Mouse (Mus musculus) neural tube, embryonic 10.5 days (tissue): ENCODE measurements around the gene D430042O09Rik.

Experiments used
- DNase-seq: peaks from one replicate; pipeline ENCODE4 v3.0.0-alpha.2; 2017; ENCODE audit warnings: low spot score; ENCODE audit errors: extremely low spot score

D430042O09Rik gene

GRCm38 (mm10) chr7:125740521-125740920 is 32.8 kb downstream of the D430042O09Rik start:
- DNase-seq: no peak

- no peak for DNase-seq
Measured at GRCm38 (mm10) chr7:125741271-125741703, 33.6 kb downstream of the D430042O09Rik start.

- DNase-seq: no peak
Measured at GRCm38 (mm10) chr7:125744774-125745173, 37.1 kb downstream of the D430042O09Rik start.

- DNase-seq: no peak
Measured at GRCm38 (mm10) chr7:125746621-125747315, 39.1 kb downstream of the D430042O09Rik start.

- no peak for DNase-seq
Measured at GRCm38 (mm10) chr7:125747316-125747690, 39.6 kb downstream of the D430042O09Rik start.

GRCm38 (mm10) chr7:125748186-125748585 is 40.5 kb downstream of the D430042O09Rik start:
- DNase-seq: peak; percentile 15

GRCm38 (mm10) chr7:125752699-125753325 is 45.1 kb downstream of the D430042O09Rik start:
- no peak for DNase-seq

- DNase-seq: no peak
Measured at GRCm38 (mm10) chr7:125753326-125753715, 45.6 kb downstream of the D430042O09Rik start.

GRCm38 (mm10) chr7:125756806-125757205 is 49.1 kb downstream of the D430042O09Rik start:
- no peak for DNase-seq

- DNase-seq: no peak
Measured at GRCm38 (mm10) chr7:125757896-125758623, 50.4 kb downstream of the D430042O09Rik start.

GRCm38 (mm10) chr7:125762289-125762688 is 54.6 kb downstream of the D430042O09Rik start:
- DNase-seq: no peak

GRCm38 (mm10) chr7:125762883-125763830 is 55.5 kb downstream of the D430042O09Rik start:
- DNase-seq: peak; percentile 17

- no peak for DNase-seq
Measured at GRCm38 (mm10) chr7:125764373-125764772, 56.7 kb downstream of the D430042O09Rik start.

- peak; percentile 57 for DNase-seq
Measured at GRCm38 (mm10) chr7:125766976-125767831, 59.5 kb downstream of the D430042O09Rik start.

- no peak for DNase-seq
Measured at GRCm38 (mm10) chr7:125772961-125773571, 65.4 kb downstream of the D430042O09Rik start.

GRCm38 (mm10) chr7:125783206-125783605 is 75.5 kb downstream of the D430042O09Rik start:
- no peak for DNase-seq

GRCm38 (mm10) chr7:125786105-125786504 is 78.4 kb downstream of the D430042O09Rik start:
- DNase-seq: no peak

GRCm38 (mm10) chr7:125787046-125787445 is 79.4 kb downstream of the D430042O09Rik start:
- no peak for DNase-seq

- DNase-seq: no peak
Measured at GRCm38 (mm10) chr7:125790039-125790438, 82.4 kb downstream of the D430042O09Rik start.

GRCm38 (mm10) chr7:125806571-125806970 is 98.9 kb downstream of the D430042O09Rik start:
- no peak for DNase-seq
